Mouse (Mus musculus): ENCODE results near the gene Crtc3.

The Crtc3 gene

GRCm38 (mm10) chr7:80688556-80689220 is at the start of gene Crtc3:
Gene Crtc3 (minus strand): TSS chr7:80688877.
- DNase-seq = peak; percentile 99

DNA sequence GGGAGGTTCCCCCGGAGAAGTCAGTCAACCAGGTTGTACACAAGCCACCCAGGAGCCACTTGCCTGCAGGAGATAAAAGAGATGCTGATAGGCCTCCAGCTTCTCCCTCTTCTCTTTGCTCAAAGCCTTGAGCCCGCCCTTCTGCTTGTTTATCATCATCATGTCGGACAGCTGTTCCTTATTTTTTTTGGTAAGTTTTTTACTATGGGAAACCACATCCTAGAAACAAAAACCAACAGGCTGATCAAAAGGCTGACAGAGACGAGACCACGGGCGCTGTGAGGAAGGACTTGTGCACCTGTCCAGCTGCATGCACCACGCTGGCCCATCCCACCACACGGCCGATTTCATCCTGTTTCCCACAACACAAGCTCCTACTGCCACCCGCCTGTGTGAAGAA is 47.5 kb upstream of the Crtc3 start:
- DNase-seq = no peak

DNA sequence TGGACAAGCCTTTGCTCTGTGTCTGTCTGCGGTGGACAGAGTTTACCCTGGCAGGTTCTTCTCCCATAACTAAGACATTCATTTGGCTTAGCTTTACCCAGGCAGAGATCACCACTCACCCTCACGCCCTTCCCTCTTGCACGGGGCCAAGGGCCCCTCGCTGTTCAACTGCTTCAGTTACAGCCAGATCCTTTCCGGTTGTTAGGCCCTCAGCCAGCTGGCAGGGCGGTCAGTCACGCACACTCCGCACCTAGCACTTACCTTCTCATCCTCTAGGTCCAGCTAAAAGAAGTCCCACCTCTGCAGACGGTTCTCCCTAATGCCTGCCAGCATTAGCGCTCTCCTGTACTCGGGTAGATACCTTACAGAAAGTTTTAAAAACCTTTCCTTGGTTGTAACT is 44.3 kb upstream of the Crtc3 start:
- no peak for DNase-seq

DNA sequence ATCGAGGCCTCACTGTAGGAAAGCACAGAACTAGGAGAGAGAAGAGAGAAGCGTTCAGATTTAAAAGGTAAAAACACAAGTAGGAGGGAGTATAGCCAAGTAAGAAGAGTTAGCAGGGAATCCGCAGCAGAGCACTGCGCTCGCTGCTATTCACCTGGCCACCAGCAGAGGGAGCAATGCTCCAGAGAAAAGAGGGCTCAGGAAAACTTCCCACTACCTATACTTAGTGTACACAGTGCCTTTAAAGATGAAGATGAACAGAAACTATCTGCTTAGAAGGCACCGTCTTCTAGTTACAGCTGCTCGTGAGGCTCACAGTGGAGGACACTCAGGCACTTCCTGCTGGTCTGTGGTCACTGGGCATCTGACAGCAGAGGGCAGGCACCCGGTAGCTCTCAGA is 41.0 kb upstream of the Crtc3 start:
- no peak for DNase-seq

- DNase-seq = no peak
These were observed 32.4 kb upstream of the Crtc3 start for GRCm38 (mm10) chr7:80721041-80721440.

- no peak for DNase-seq
These were observed 30.9 kb upstream of the Crtc3 start for GRCm38 (mm10) chr7:80719582-80719981.

- DNase-seq = no peak
These were observed 30.4 kb upstream of the Crtc3 start for GRCm38 (mm10) chr7:80719038-80719437.

GRCm38 (mm10) chr7:80718471-80718870 is 29.8 kb upstream of the Crtc3 start:
- DNase-seq = no peak

- no peak for DNase-seq
These were observed 28.1 kb upstream of the Crtc3 start for GRCm38 (mm10) chr7:80716758-80717157.

DNA sequence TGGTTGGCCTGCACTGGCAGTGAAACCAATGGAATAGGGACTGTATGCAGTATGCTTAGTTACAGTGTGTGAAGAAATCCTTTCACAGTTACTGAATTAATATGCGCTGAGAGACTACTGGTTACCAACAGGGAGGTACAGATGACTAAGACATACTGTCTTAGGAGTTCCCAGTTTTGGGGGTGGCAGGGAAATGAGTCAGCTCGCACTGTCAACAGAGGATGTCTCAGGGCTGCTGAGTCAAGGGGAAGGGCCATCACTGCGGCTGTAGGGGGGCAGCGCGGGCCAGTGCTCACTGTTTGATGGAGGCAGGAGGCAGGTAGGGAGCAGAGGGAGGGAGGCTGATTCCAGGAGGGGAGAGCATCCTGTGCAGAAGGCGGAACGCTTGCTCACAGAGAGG is 26.6 kb upstream of the Crtc3 start:
- peak; percentile 89 for DNase-seq

GRCm38 (mm10) chr7:80711496-80711895 is 22.8 kb upstream of the Crtc3 start:
- no peak for DNase-seq

GRCm38 (mm10) chr7:80710333-80710732 is 21.7 kb upstream of the Crtc3 start:
- DNase-seq = peak; percentile 84

- DNase-seq = peak; percentile 83
These were observed 15.4 kb upstream of the Crtc3 start for GRCm38 (mm10) chr7:80704066-80704465.

DNA sequence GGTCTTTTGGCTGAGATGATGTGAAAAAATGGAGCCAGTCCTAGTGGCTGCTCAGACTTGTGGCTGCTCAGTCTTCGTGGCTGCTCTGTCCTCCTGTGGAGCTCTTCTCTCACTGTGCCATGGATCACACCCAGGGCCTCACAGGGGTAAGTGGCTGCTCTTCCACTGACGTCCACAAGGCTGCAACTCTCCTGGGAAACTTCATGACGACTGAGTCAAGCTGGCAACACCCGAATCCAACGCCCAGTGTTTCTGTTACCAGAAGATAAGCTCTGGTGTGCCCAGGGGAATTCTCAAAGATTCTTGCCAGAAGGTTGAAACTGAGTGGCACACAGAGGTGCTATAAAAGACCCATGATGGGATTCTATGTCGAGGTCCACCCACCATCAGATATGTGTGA is 13.8 kb upstream of the Crtc3 start:
- DNase-seq = peak; percentile 89

DNA sequence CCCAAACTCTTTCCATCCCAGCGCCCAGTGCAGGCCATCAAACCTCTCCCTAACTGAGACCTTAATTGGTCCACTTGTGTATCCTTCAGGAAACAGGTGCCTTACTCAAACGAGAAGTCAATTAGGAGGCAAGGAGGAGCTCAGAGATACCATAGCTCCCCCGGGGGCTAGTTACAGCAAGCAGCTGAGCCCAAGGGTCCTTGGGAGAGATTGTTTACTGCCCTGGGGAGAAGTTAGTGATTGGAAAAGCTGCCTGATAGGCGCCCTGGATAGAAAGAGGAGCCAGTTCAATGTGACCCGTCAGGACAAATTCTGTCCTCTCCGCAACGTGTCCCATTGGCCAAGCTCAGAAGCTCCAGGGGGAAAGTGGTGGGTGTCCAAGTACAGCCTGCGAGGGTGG is 11.0 kb upstream of the Crtc3 start:
- peak; percentile 86 for DNase-seq

GRCm38 (mm10) chr7:80698940-80699339 is 10.3 kb upstream of the Crtc3 start:
- no peak for DNase-seq

GRCm38 (mm10) chr7:80697859-80698258 is 9.2 kb upstream of the Crtc3 start:
- no peak for DNase-seq

DNA sequence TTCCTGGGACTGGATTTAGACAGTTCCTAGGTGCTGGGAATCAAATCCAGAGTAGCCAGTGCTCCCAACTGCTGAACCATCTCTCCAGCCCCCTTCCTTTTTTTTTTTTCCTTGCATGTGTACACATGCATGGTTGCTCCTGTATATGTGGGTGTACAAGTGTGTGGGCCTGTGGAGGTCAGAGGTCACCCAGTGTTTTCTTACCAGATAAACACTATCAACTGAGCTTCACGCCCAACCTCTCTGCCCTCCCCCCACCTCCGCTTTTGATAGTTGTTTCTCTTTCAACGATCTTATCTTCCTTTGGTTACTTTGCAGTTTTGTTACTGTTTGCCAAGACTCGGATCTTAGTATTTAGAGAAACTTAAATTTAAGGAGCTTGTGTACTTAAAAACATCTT is 8.2 kb upstream of the Crtc3 start:
- DNase-seq = no peak

- DNase-seq = no peak
These were observed 7.7 kb upstream of the Crtc3 start for GRCm38 (mm10) chr7:80696334-80696733.

- peak; percentile 91 for DNase-seq
These were observed 3.8 kb upstream of the Crtc3 start for GRCm38 (mm10) chr7:80692472-80692871.

DNA sequence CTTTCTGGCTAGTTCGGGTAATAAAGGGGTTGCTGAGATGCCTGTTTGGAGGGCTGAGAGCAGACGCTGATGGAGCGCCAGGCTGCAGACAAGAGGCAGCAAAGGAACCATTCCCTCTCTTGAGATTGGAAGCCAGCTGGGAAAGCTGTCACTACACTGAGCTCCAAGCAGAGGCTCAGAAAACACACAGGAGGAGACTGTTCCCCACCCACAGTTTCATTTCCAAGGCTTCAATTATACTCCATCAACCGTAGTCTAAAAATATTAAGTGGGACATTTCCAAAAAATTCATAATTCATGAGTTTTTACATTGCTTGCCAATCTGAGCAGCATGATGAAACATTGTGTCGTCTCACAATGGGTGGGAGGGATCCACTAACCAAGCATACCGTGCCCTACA is 2.5 kb upstream of the Crtc3 start:
- DNase-seq = no peak

DNA sequence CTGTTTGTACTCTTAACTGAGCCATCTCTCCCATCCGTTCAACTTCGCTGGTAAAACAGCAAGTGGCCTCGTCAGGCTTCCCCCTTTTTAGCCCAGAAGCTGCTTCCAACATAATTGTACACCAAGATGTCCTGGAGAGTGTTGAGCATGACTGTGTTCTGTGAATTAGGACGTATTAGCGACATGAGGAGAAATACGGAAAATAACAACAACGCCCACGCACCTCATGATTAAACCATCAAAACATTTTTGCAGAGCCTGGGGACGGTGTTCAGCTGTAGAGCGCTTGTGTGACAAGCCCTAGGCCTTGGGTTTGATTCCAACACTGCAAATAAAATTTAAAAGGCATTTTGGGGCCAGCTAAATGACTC is 529 bp upstream of the Crtc3 start:
- DNase-seq = peak; percentile 93

- DNase-seq = peak; percentile 97
These were observed 739 bp downstream of the Crtc3 start for GRCm38 (mm10) chr7:80687721-80688555.

DNA sequence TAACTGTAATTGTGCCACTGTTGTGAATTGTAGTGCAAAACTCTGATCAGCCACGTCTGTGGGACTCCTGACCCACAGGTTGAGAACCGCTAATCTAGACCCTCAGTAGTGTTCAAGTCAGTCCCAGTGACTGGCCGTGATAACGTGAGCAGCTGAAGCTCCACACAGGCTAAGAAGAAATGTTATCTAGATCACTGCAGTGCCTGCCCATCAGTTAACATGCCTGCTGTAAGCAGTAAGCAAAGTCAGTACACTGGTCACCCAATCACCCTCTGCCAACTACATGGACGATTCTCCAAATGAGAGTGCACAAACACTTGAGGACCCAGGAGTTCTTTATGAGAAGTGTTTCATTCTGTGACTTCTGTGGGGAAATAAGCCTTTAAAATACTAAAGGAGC is 3.0 kb downstream of the Crtc3 start:
- peak; percentile 78 for DNase-seq

DNA sequence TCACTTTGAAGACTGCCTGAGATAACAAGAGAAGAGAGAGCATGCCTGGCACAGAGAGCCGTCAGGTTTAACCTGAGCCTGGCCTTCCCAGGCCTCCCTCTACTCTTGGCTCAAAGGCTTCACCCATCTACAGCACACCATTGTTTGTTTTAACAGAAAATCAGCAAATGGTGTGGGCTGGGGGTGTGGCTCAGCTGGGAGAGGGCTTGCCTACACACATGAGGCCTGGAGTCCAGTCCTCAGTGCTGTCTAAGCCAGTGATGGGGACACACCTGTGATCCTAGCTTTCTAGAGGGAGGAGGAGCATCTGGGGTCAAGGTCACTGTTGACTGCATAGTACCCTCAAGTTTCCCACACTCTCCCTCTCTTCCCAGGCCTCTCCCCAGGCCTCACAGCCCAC is 6.0 kb downstream of the Crtc3 start:
- peak; percentile 85 for DNase-seq

Data from heart, adult 11 months (tissue).